Mouse (Mus musculus) right cerebral cortex, postnatal 36 days (tissue): ENCODE data around the gene Gpsm2.

Source experiments
- DNase-seq, 2 experiments: peaks; one replicate each; pipeline ENCODE4 v3.0.0; 2022; ENCODE audit warnings: low spot score in 2 of 2, mixed read lengths in 1 of 2

Gene Gpsm2

GRCm38 (mm10) chr3:108722036-108722872, at the start of gene Gpsm2:
Gene Gpsm2, minus strand, starts transcription at chr3:108722309.
- peak; percentile 92 to 94 for DNase-seq

GRCm38 (mm10) chr3:108770725-108771368, 48.7 kb upstream of the Gpsm2 start:
- peak; percentile 49 to 60 for DNase-seq

- DNase-seq = no peak
These were observed 47.4 kb upstream of the Gpsm2 start for GRCm38 (mm10) chr3:108769547-108769946.

GRCm38 (mm10) chr3:108767416-108767815, 45.3 kb upstream of the Gpsm2 start:
- DNase-seq = no peak

GRCm38 (mm10) chr3:108766943-108767342, 44.8 kb upstream of the Gpsm2 start:
- DNase-seq = no peak

GRCm38 (mm10) chr3:108765476-108765875, 43.4 kb upstream of the Gpsm2 start:
- DNase-seq = no peak

- no peak for DNase-seq
These were observed 42.9 kb upstream of the Gpsm2 start for GRCm38 (mm10) chr3:108764976-108765375.

GRCm38 (mm10) chr3:108763691-108764090, 41.6 kb upstream of the Gpsm2 start:
- DNase-seq = no peak

- DNase-seq = peak; percentile 41 to 55
These were observed 40.5 kb upstream of the Gpsm2 start for GRCm38 (mm10) chr3:108762597-108763111.

GRCm38 (mm10) chr3:108759566-108760420, 37.7 kb upstream of the Gpsm2 start:
- no peak for DNase-seq

- no peak for DNase-seq
These were observed 35.5 kb upstream of the Gpsm2 start for GRCm38 (mm10) chr3:108757570-108757969.

GRCm38 (mm10) chr3:108756131-108756530, 34.0 kb upstream of the Gpsm2 start:
- DNase-seq = no peak

GRCm38 (mm10) chr3:108755542-108755941, 33.4 kb upstream of the Gpsm2 start:
- DNase-seq = no peak

- DNase-seq = no peak
These were observed 32.4 kb upstream of the Gpsm2 start for GRCm38 (mm10) chr3:108754541-108754940.

- DNase-seq = no peak
These were observed 29.6 kb upstream of the Gpsm2 start for GRCm38 (mm10) chr3:108751691-108752090.

- DNase-seq = no peak
These were observed 29.0 kb upstream of the Gpsm2 start for GRCm38 (mm10) chr3:108751061-108751460.

GRCm38 (mm10) chr3:108744060-108744459, 22.0 kb upstream of the Gpsm2 start:
- DNase-seq = no peak

GRCm38 (mm10) chr3:108739045-108739708, 17.1 kb upstream of the Gpsm2 start, which contains the start of gene Aknad1:
Gene Aknad1, plus strand, starts transcription at chr3:108739658.
- DNase-seq = no peak

GRCm38 (mm10) chr3:108737761-108738160, 15.7 kb upstream of the Gpsm2 start:
- no peak for DNase-seq

GRCm38 (mm10) chr3:108730316-108730715, 8.2 kb upstream of the Gpsm2 start:
- DNase-seq = no peak

GRCm38 (mm10) chr3:108727776-108728175, 5.7 kb upstream of the Gpsm2 start:
- no peak for DNase-seq
